Mouse (Mus musculus) layer of hippocampus, adult 11-12 months (tissue): ENCODE measurements around the gene Zfyve28.
A peak's percentile ranks its signal among the peaks of the same experiment; 100 is the strongest.

Source experiments
- DNase-seq: peaks from one replicate; pipeline ENCODE4 v3.0.0; 2022; ENCODE audit warnings: low spot score

The Zfyve28 gene

GRCm38 (mm10) chr5:34288154-34288716 lies at the start of gene Zfyve28, which contains the start of gene Cfap99:
Gene Zfyve28, minus strand, starts transcription at chr5:34288449.
Gene Cfap99, plus strand, starts transcription at chr5:34288600.
- peak; percentile 94 for DNase-seq

- peak; percentile 35 for DNase-seq
Observed at GRCm38 (mm10) chr5:34336775-34337450, 48.7 kb upstream of the Zfyve28 start.

GRCm38 (mm10) chr5:34336097-34336774 lies 48.0 kb upstream of the Zfyve28 start, which contains the start of gene Rnf4:
Gene Rnf4, plus strand, starts transcription at chr5:34336289.
- DNase-seq: peak; percentile 98

GRCm38 (mm10) chr5:34335539-34336096 lies 47.4 kb upstream of the Zfyve28 start:
- no peak for DNase-seq

- DNase-seq: no peak
Observed at GRCm38 (mm10) chr5:34334081-34334480, 45.8 kb upstream of the Zfyve28 start.

GRCm38 (mm10) chr5:34330136-34330535 lies 41.9 kb upstream of the Zfyve28 start:
- no peak for DNase-seq

DNA sequence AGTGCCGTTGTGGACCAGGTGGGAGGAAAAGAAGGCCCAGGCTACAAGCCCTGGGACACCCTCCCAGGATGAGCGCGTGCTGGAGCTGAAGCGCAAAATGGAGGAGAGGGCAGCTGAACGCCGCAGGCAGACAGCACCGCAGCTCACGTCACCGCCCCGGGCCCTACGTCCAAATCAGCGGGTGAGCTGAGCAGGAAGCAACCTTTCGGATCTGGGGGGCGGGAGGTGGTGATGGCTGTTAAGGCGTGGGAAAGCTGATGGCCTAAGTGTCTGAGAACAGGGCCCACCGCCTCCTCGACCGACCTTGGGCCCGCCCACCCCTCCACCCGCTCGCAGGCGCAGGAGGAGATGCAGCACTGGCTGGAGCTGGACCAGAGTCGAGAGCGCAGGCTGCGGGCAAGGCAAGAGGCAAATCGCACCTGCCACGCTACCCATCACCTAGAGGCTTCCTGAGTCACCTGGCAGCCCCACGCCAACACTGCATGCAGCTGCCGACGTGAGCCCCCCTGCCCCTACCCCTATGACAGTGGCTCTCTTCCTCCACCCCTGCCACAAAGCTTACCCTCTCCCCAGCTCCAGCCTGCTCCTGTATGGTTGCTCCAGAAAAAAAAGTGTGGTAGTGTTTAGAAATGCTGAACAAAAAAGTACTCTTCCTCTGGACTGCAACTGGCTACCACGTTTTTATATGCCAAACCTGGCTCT lies 38.8 kb upstream of the Zfyve28 start:
- no peak for DNase-seq

- no peak for DNase-seq
Observed at GRCm38 (mm10) chr5:34326249-34326691, 38.0 kb upstream of the Zfyve28 start.

GRCm38 (mm10) chr5:34325286-34325685 lies 37.0 kb upstream of the Zfyve28 start:
- no peak for DNase-seq

GRCm38 (mm10) chr5:34321236-34321635 lies 33.0 kb upstream of the Zfyve28 start:
- DNase-seq: no peak

- no peak for DNase-seq
Observed at GRCm38 (mm10) chr5:34319491-34320034, 31.3 kb upstream of the Zfyve28 start.

DNA sequence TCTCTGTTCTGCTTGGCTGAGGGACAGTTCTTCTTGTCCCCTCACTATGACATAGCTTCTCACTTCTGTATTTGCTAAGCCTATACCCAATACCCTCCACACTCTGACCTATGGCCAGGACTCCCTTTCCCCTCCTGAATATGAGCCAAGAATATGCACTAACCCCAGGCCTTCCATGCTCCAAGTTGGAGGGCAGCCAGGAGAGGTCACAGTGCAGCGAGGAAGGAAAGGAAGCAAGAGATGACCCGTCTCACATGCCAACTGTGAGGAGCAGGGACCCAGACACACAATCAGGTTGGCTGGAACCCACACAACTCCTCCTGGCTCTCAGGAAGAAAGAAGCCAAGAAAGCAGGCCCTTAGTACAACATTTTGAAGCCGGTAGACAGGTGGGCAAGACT lies 20.8 kb upstream of the Zfyve28 start:
- no peak for DNase-seq

- no peak for DNase-seq
Observed at GRCm38 (mm10) chr5:34302377-34302776, 14.1 kb upstream of the Zfyve28 start.

GRCm38 (mm10) chr5:34298937-34299535 lies 10.8 kb upstream of the Zfyve28 start:
- no peak for DNase-seq

- DNase-seq: no peak
Observed at GRCm38 (mm10) chr5:34298061-34298460, 9.8 kb upstream of the Zfyve28 start.

DNA sequence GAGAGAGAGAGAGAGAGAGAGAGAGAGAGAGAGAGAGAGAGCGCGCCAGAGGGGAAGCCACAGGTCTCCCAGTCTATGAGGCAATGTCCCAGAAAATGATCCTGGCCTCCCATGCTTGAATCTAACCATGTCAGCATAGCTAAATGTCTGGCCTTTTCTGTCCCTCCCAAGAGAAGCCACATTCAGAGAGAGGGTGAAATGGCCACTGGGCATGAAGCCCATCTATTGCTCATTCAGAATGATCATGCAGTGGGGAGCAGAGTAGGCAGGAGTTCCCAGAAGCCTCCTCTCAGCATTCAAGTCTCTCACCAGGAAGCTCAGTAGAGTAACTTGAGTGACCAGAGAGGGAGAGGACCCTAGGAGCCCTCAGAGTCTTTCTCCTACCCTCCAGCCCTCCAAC lies 6.9 kb upstream of the Zfyve28 start:
- DNase-seq: no peak

DNA sequence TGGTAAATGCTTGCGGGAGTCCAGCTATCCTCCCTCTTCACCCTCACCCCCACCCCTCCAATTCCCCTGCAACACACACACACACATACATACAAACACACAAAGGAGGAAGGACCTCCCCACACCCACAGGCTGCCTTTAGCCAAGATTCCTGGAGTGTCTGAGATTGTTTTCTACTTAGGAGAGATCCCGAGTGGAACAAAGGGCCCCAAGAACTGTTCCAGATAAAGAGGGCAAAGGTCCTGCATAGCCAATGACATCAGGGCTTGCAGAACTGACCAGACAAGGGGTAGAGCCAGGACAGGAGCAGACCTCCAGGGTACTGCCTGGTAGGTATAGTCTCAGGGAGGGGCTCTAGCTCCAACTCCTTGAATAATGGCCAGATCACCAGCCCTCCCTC lies 6.4 kb upstream of the Zfyve28 start:
- DNase-seq: no peak

DNA sequence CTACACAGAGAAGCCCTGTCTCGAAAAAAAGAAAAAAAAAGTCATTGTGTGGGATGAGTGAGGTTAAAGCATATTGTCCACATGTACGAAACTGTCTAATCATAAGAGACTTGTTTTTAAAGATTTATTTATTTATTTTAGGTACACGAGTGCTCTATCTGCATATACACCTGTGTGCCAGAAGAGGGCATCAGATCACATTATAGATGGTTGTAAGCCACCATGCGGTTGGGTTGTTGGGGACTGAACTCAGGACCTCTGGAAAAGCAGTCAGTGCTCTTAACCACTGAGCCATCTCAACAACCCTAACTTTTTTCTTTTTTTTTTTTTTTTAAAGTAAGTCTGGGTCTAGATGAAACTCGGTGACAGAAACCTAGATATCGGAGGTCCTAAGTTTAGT lies 5.1 kb upstream of the Zfyve28 start:
- no peak for DNase-seq

GRCm38 (mm10) chr5:34289286-34289685 lies 1.0 kb upstream of the Zfyve28 start:
- no peak for DNase-seq

DNA sequence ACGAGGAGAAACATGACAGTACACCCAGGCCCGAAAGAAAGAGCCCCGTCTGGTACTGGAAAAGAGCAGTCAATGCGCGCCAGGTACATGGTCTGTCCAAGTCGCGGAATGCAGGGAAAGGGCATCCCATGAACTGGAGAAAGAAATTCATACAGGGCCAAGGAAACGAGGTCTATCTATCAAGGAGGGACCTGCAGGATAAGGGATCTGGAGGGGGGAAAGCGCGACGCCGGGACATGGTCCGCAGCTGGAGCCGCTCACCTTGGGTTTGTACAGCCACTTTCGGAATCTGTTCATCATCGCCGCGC lies 457 bp downstream of the Zfyve28 start:
- no peak for DNase-seq

GRCm38 (mm10) chr5:34287001-34287837 lies 1.0 kb downstream of the Zfyve28 start:
- no peak for DNase-seq
